Mouse (Mus musculus): ENCODE data around the gene Plxnb1. TPM values are rescaled to one million over a fixed set of nuclear protein-coding genes. Genes with fewer than 3 reads are reported as not detected.

Plxnb1 gene
- polyA plus RNA-seq, 1 experiment from 2014 or later: 7.4 TPM

GRCm38 (mm10) chr9:109101933-109102445 is 6.8 kb downstream of the Plxnb1 start:
- WGBS: 88% methylated on average over 5 of the region's 5 CpGs
- peaks cover 5% of the 10 kb centered on the region for H3K27me3 ChIP-seq (replicated peaks; ENCODE audit: control insufficient read depth, insufficient read depth, low read length)
- no peak overlapping the region for H3K27ac ChIP-seq (ENCODE audit: low read depth, low read length)
- no peak for ATAC-seq (replicated peaks; ENCODE audit: low FRiP score)
- peaks cover 13% of the 10 kb centered on the region; the same call in 1 of the 2 replicates for H3K36me3 ChIP-seq (ENCODE audit: control insufficient read depth, insufficient read depth, low read length)
- peaks cover 15% of the 10 kb centered on the region for H3K4me1 ChIP-seq (replicated peaks; ENCODE audit: control insufficient read depth, insufficient read depth, low read length)
- no peak overlapping the region for H3K4me2 ChIP-seq
- DNase-seq (ENCODE audit: low spot score): no peak
- no peak overlapping the region for H3K4me3 ChIP-seq (ENCODE audit: low read depth, low read length)
- no peak overlapping the region for H3K9ac ChIP-seq (ENCODE audit: low read depth, low read length)
- H3K9me3 ChIP-seq (ENCODE audit: control insufficient read depth, low read length): no peaks in the 10 kb centered on the region

- H3K27ac ChIP-seq (ENCODE audit: low read depth, low read length): no peak overlapping the region
- H3K27me3 ChIP-seq (replicated peaks; ENCODE audit: control insufficient read depth, insufficient read depth, low read length): no peaks in the 10 kb centered on the region; the same call in 1 of the 2 replicates
- peaks cover 13% of the 10 kb centered on the region; the same call in 1 of the 2 replicates for H3K36me3 ChIP-seq (ENCODE audit: control insufficient read depth, insufficient read depth, low read length)
- 84% methylated on average over 3 of the region's 3 CpGs for WGBS
- H3K9me3 ChIP-seq (ENCODE audit: control insufficient read depth, low read length): no peaks in the 10 kb centered on the region
- no peak overlapping the region for H3K9ac ChIP-seq (ENCODE audit: low read depth, low read length)
- DNase-seq (ENCODE audit: low spot score): no peak
- H3K4me1 ChIP-seq (replicated peaks; ENCODE audit: control insufficient read depth, insufficient read depth, low read length): peaks cover 11% of the 10 kb centered on the region
- no peak overlapping the region for H3K4me2 ChIP-seq
- ATAC-seq (replicated peaks; ENCODE audit: low FRiP score): no peak
- H3K4me3 ChIP-seq (ENCODE audit: low read depth, low read length): no peak overlapping the region
Measured at GRCm38 (mm10) chr9:109102541-109102940, 7.4 kb downstream of the Plxnb1 start.

GRCm38 (mm10) chr9:109103250-109103649 is 8.1 kb downstream of the Plxnb1 start:
- peaks cover 7% of the 10 kb centered on the region for H3K4me1 ChIP-seq (replicated peaks; ENCODE audit: control insufficient read depth, insufficient read depth, low read length)
- no peak overlapping the region for H3K27ac ChIP-seq (ENCODE audit: low read depth, low read length)
- H3K9ac ChIP-seq (ENCODE audit: low read depth, low read length): no peak overlapping the region
- no peak overlapping the region for H3K4me2 ChIP-seq
- H3K36me3 ChIP-seq (ENCODE audit: control insufficient read depth, insufficient read depth, low read length): peaks cover 17% of the 10 kb centered on the region; the same call in 1 of the 2 replicates
- no peak for DNase-seq (ENCODE audit: low spot score)
- no peaks in the 10 kb centered on the region for H3K27me3 ChIP-seq (replicated peaks; ENCODE audit: control insufficient read depth, insufficient read depth, low read length)
- WGBS: 74% methylated on average over 7 of the region's 7 CpGs
- H3K9me3 ChIP-seq (ENCODE audit: control insufficient read depth, low read length): no peaks in the 10 kb centered on the region
- no peak for ATAC-seq (replicated peaks; ENCODE audit: low FRiP score)
- H3K4me3 ChIP-seq (ENCODE audit: low read depth, low read length): no peak overlapping the region

- H3K4me3 ChIP-seq (ENCODE audit: low read depth, low read length): no peak overlapping the region
- WGBS: 89% methylated on average over 9 of the region's 9 CpGs
- H3K36me3 ChIP-seq (ENCODE audit: control insufficient read depth, insufficient read depth, low read length): peaks cover 17% of the 10 kb centered on the region; the same call in 1 of the 2 replicates
- H3K9ac ChIP-seq (ENCODE audit: low read depth, low read length): no peak overlapping the region
- no peaks in the 10 kb centered on the region for H3K4me1 ChIP-seq (replicated peaks; ENCODE audit: control insufficient read depth, insufficient read depth, low read length)
- no peaks in the 10 kb centered on the region for H3K9me3 ChIP-seq (ENCODE audit: control insufficient read depth, low read length)
- no peak overlapping the region for H3K4me2 ChIP-seq
- no peak overlapping the region for H3K27ac ChIP-seq (ENCODE audit: low read depth, low read length)
- DNase-seq (ENCODE audit: low spot score) (no peak), ATAC-seq (replicated peaks; ENCODE audit: low FRiP score) (no peak)
- no peaks in the 10 kb centered on the region for H3K27me3 ChIP-seq (replicated peaks; ENCODE audit: control insufficient read depth, insufficient read depth, low read length)
Measured at GRCm38 (mm10) chr9:109104083-109104482, 8.9 kb downstream of the Plxnb1 start.

- Histone ChIP-seq H3K4me3 (ENCODE audit: low read depth, low read length) (no peak overlapping the region), H3K27me3 (replicated peaks; ENCODE audit: control insufficient read depth, insufficient read depth, low read length) (no peaks in the 10 kb centered on the region), H3K4me2 (no peak overlapping the region), H3K27ac (ENCODE audit: low read depth, low read length) (no peak overlapping the region), H3K36me3 (ENCODE audit: control insufficient read depth, insufficient read depth, low read length) (peaks cover 17% of the 10 kb centered on the region; the same call in 1 of the 2 replicates), H3K9ac (ENCODE audit: low read depth, low read length) (no peak overlapping the region), H3K9me3 (ENCODE audit: control insufficient read depth, low read length) (no peaks in the 10 kb centered on the region), H3K4me1 (replicated peaks; ENCODE audit: control insufficient read depth, insufficient read depth, low read length) (no peaks in the 10 kb centered on the region)
- WGBS: 86% methylated on average over 12 of the region's 12 CpGs
- no peak for DNase-seq (ENCODE audit: low spot score)
- ATAC-seq (replicated peaks; ENCODE audit: low FRiP score): no peak
Measured at GRCm38 (mm10) chr9:109105011-109105410, 9.8 kb downstream of the Plxnb1 start.

- ATAC-seq (replicated peaks; ENCODE audit: low FRiP score) (no peak), DNase-seq (ENCODE audit: low spot score) (no peak)
- H3K36me3 ChIP-seq (ENCODE audit: control insufficient read depth, insufficient read depth, low read length): peaks cover 19% of the 10 kb centered on the region; the same call in 1 of the 2 replicates
- H3K27ac ChIP-seq (ENCODE audit: low read depth, low read length): no peak overlapping the region
- no peaks in the 10 kb centered on the region for H3K27me3 ChIP-seq (replicated peaks; ENCODE audit: control insufficient read depth, insufficient read depth, low read length)
- 83% methylated on average over 12 of the region's 12 CpGs for WGBS
- no peak overlapping the region for H3K4me2 ChIP-seq
- H3K4me1 ChIP-seq (replicated peaks; ENCODE audit: control insufficient read depth, insufficient read depth, low read length): no peaks in the 10 kb centered on the region
- H3K9me3 ChIP-seq (ENCODE audit: control insufficient read depth, low read length): no peaks in the 10 kb centered on the region
- no peak overlapping the region for H3K4me3 ChIP-seq (ENCODE audit: low read depth, low read length)
- no peak overlapping the region for H3K9ac ChIP-seq (ENCODE audit: low read depth, low read length)
Measured at GRCm38 (mm10) chr9:109105648-109106047, 10.5 kb downstream of the Plxnb1 start.

GRCm38 (mm10) chr9:109107341-109107740 is 12.2 kb downstream of the Plxnb1 start:
- Histone ChIP-seq H3K27me3 (replicated peaks; ENCODE audit: control insufficient read depth, insufficient read depth, low read length) (no peaks in the 10 kb centered on the region), H3K36me3 (ENCODE audit: control insufficient read depth, insufficient read depth, low read length) (peaks cover 19% of the 10 kb centered on the region; the same call in 1 of the 2 replicates), H3K4me1 (replicated peaks; ENCODE audit: control insufficient read depth, insufficient read depth, low read length) (no peaks in the 10 kb centered on the region), H3K4me2 (no peak overlapping the region), H3K4me3 (ENCODE audit: low read depth, low read length) (no peak overlapping the region), H3K9me3 (ENCODE audit: control insufficient read depth, low read length) (no peaks in the 10 kb centered on the region), H3K9ac (ENCODE audit: low read depth, low read length) (no peak overlapping the region), H3K27ac (ENCODE audit: low read depth, low read length) (no peak overlapping the region)
- ATAC-seq (replicated peaks; ENCODE audit: low FRiP score) (no peak), DNase-seq (ENCODE audit: low spot score) (no peak)
- WGBS: 77% methylated on average over 5 of the region's 6 CpGs

- Histone ChIP-seq H3K9me3 (ENCODE audit: control insufficient read depth, low read length) (no peaks in the 10 kb centered on the region), H3K36me3 (ENCODE audit: control insufficient read depth, insufficient read depth, low read length) (peaks cover 15% of the 10 kb centered on the region; the same call in 1 of the 2 replicates), H3K4me1 (replicated peaks; ENCODE audit: control insufficient read depth, insufficient read depth, low read length) (no peaks in the 10 kb centered on the region), H3K4me3 (ENCODE audit: low read depth, low read length) (no peak overlapping the region), H3K9ac (ENCODE audit: low read depth, low read length) (no peak overlapping the region), H3K27me3 (replicated peaks; ENCODE audit: control insufficient read depth, insufficient read depth, low read length) (no peaks in the 10 kb centered on the region), H3K4me2 (no peak overlapping the region), H3K27ac (ENCODE audit: low read depth, low read length) (no peak overlapping the region)
- ATAC-seq (replicated peaks; ENCODE audit: low FRiP score): no peak
- no peak for DNase-seq (ENCODE audit: low spot score)
- 85% methylated on average over 11 of the region's 11 CpGs for WGBS
Measured at GRCm38 (mm10) chr9:109110240-109110639, 15.1 kb downstream of the Plxnb1 start.

- H3K27ac ChIP-seq (ENCODE audit: low read depth, low read length): no peak overlapping the region
- no peak for ATAC-seq (replicated peaks; ENCODE audit: low FRiP score)
- no peak for DNase-seq (ENCODE audit: low spot score)
- no peak overlapping the region for H3K4me3 ChIP-seq (ENCODE audit: low read depth, low read length)
- H3K9ac ChIP-seq (ENCODE audit: low read depth, low read length): no peak overlapping the region
- no peaks in the 10 kb centered on the region for H3K9me3 ChIP-seq (ENCODE audit: control insufficient read depth, low read length)
- no peak overlapping the region for H3K4me2 ChIP-seq
- no peaks in the 10 kb centered on the region for H3K4me1 ChIP-seq (replicated peaks; ENCODE audit: control insufficient read depth, insufficient read depth, low read length)
- 70% methylated on average over 4 of the region's 4 CpGs for WGBS
- H3K27me3 ChIP-seq (replicated peaks; ENCODE audit: control insufficient read depth, insufficient read depth, low read length): no peaks in the 10 kb centered on the region
- peaks cover 11% of the 10 kb centered on the region; the same call in 1 of the 2 replicates for H3K36me3 ChIP-seq (ENCODE audit: control insufficient read depth, insufficient read depth, low read length)
Measured at GRCm38 (mm10) chr9:109111101-109111500, 15.9 kb downstream of the Plxnb1 start.
